Mouse (Mus musculus) E14TG2a.4 (cell line): ENCODE measurements around the gene Gpa33.

Experiments used
- H3K27me3 ChIP-seq: 2 replicates; pipeline ENCODE4 v1.6.1; 2014; ENCODE audit warnings: low read length, control low read depth; ENCODE audit not compliant: insufficient read depth
- H3K36me3 ChIP-seq: 2 replicates; pipeline ENCODE4 v1.6.1; 2014; ENCODE audit warnings: low read length, control low read depth; ENCODE audit not compliant: insufficient read depth
- H3K4me1 ChIP-seq: replicated peaks from 2 replicates; pipeline ENCODE4 v1.6.1; 2014; ENCODE audit warnings: low read depth, low read length, control low read depth
- H3K4me3 ChIP-seq: replicated peaks from 2 replicates; pipeline ENCODE4 v1.5.1; 2014; ENCODE audit warnings: mild to moderate bottlenecking, low read length
- H3K9me3 ChIP-seq: 2 replicates; pipeline ENCODE4 v1.6.1; 2014; ENCODE audit warnings: low read length, control low read depth
- CTCF ChIP-seq: conservative IDR thresholded peaks from 2 replicates; pipeline ENCODE4 v1.5.1; 2014; ENCODE audit warnings: low read length
- NANOG ChIP-seq: IDR thresholded peaks from 2 replicates; pipeline ENCODE4 v1.6.1; 2014; ENCODE audit warnings: borderline replicate concordance, low read length, mixed read lengths
- POU5F1 ChIP-seq: IDR thresholded peaks from 2 replicates; pipeline ENCODE4 v1.6.1; 2014; ENCODE audit warnings: low read length, borderline replicate concordance

Gene Gpa33

DNA sequence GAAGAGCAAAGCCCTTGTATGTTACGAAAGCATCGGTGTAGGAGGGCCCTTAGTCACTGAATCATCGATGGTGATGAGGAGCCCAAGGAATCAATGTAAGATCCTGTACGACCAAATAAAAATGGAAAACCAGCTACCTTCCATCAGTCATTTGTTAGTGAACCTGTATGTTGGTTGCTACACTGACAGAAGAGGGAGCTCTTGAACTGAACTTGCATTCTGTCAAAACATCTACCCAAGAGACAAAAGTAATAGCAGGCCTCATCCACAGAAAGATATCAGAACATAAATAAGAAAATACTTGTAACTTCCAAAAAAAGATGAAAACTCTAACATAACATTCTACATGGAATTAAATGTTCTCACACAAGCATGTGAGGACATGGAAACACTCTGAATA, 84.1 kb downstream of the Gpa33 start:
- Histone ChIP-seq H3K4me3 (no peak overlapping the region), H3K27me3 (no peaks in the 10 kb centered on the region), H3K36me3 (no peaks in the 10 kb centered on the region), H3K4me1 (no peaks in the 10 kb centered on the region), H3K9me3 (peaks cover 14% of the 10 kb centered on the region)
- TF ChIP-seq NANOG (no peak), POU5F1 (no peak), CTCF (no peak)
